Mouse (Mus musculus): ENCODE results near the gene Chst11. TPM values are rescaled to one million over a fixed set of nuclear protein-coding genes. Genes with fewer than 3 reads are reported as not detected.

Chst11 gene
- total RNA-seq, 2 experiments from 2014 or later = 29.9 to 33.3 TPM

DNA sequence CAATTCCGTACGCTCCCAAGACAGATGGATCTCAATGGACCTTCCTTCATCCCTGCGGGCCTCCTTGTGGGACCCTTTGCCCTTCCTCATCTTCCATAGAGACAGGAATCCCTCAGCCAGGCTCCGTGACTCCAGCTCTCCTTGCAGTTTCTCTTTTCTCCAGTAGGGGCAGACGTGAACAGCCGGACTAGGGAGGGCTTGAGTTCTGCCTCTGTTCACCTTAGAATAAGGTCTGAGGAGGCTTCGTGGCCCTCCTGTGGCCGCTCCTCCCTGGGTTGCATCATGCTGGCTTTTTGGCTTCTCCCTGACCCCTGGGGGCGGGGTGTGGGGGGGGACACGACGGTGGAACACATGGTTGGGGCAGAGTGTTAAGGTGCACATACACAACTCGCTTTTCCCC, 234.4 kb downstream of the Chst11 start:
- DNase-seq (ENCODE audit: low spot score in 2 of 2) = peak; percentile 34 to 54
- intact Hi-C loops (cut with DNase I) = no loop called here

DNA sequence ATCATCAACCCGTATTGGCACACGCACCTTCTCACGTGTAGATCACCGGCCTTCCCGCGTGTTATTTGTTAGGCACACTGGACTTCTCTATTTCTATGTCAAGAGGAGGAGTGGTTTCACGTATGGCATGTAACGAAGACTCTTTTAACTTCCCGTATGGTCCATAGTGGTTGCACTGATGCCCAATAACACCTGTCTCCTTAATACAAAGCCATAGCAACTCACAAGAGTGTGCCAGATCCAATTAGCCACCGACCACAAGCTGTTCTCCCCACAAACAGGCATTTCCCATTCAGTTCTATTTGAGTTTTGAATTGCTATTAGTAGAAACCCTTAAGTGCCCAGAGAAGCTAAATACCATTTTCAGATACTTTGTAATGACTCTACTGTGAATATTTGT, 234.9 kb downstream of the Chst11 start:
- DNase-seq (ENCODE audit: low spot score in 2 of 2) = no peak
- intact Hi-C loops (cut with DNase I) = no loop called here

DNA sequence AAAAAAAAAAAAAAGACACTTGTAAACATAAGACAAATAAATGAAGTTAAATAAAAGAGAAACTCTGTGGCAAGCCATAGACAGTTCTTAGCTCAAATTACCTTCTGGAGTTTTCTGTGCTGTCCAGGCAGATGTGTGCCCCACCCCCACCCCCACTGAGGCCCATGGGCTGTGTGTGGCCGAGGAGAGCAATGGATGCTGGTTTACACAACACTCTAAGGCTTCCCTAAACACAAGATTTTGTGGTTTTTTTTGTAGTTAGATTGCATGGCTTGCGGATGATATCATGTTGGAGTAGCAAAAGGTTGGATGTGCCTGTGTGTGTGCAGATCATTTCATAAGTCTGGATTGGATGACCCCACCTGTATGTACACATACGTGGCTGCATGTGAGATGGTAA, 235.5 kb downstream of the Chst11 start:
- intact Hi-C loops (cut with DNase I) = no loop called here
- DNase-seq (ENCODE audit: low spot score in 2 of 2) = no peak

DNA sequence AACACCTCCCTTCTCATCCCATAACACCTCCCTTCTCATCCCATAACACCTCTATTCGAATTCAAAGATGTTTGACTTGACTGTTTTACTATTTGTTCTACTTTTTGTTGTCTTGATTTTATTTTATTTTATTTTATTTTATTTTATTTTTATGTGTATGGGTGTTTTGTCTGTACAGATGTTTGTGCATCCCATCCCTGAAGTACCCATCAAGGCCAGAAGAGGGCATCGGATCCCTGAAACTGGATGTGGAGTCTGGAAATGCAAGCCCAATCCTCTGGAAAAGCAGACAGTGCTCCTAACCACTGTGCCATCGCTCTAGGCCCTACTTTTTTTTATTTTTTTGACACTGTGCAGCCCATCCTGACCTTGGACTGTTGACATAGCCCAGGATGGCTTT, 239.7 kb downstream of the Chst11 start:
- no peak for DNase-seq (ENCODE audit: low spot score in 2 of 2)

DNA sequence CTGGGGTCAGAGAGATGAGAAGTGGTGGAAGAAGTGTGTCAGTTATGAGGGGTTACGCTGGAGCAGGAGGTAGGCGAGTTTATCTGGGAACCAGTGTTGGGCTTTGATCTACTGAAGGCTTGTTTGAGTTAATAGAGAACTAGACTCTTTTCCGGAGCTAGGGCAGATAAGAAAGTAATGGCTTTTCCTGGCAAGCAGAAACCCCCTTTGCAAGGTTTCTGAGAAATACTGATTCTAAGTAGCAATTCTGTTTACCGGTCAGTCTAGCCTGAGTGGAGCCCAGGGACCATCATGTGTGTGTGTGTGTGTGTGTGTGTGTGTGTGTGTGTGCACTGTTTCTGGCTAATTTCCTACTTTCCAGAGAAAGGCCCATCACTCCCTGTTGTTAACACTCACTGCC, 243.3 kb downstream of the Chst11 start:
- intact Hi-C loops (cut with DNase I) = no loop called here

More for the DNA sequence above, 239.7 kb downstream of the Chst11 start:
- intact Hi-C loops (cut with DNase I) = no loop called here

DNA sequence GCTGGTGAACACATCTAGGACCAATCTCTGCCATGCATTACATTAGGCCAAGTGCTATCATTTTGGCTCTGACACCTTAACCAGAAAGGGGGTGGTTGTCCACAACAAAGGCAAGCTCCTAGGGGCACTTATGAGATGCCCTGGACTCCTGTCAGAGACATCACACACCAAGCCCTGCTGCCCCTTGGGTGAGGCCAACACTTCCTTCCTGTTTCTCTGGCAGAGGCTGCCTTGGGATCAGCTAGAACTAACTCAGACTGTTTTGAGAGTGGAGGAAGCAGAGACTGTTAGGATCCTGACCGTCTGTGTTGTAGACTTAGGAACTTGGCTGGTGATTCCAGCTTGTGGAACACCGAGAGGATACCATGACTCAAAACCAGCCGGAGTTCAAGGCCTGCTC, 248.7 kb downstream of the Chst11 start:
- DNase-seq (ENCODE audit: low spot score in 2 of 2) = no peak
- intact Hi-C loops (cut with DNase I) = no loop called here

More for the DNA sequence above, 243.3 kb downstream of the Chst11 start:
- no peak for DNase-seq (ENCODE audit: low spot score in 2 of 2)

DNA sequence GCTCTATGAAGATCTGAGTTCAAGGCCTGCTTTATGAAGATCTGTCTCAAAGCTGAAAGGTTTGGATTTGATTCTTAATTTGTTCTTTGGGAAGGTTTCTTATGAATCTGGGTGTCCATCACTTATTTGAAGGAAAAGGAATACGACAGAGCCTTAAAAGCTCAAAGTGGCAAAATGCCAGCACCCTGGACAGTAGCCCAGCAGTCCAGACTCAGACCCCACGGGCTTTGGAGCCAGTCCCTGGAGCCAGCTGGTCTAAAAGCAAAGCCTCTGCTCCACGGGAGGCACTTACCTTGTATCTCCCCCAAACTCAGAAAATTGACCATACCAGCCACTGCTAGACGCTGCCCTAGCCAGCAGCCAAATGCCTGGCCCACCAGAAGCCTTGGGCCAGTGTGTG, 249.1 kb downstream of the Chst11 start:
- no peak for DNase-seq (ENCODE audit: low spot score in 2 of 2)
- intact Hi-C loops (cut with DNase I) = no loop called here

DNA sequence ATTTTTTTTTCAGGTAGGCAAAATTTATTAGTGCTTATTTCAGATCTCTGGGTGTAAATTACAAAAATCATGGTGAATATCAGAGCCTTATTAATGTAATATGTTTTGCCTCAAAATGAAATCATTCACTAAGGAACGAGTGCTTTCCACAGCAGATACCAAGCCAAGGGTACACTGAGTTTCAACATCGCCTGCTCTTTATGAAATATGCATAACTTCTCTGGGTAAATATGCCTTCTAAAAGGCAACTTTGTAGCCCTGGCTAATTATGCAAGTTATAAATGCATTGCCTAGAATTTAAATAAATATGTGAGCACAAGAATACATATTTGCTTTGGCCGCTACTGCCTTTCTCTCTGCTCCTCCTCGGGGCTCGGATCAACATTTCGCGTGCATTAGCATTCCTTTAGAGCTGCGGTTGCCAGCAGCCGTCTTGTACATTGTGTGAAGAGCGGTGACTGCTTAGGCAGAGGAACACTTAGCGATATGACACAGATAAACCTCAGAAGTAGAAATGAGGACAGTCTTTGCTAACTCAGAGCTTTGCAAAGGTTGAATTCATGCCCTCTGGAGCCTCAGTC, 256.9 kb downstream of the Chst11 start:
- intact Hi-C loops (cut with DNase I) = no loop called here
- peak in 1 of 2 experiments; percentile 34 for DNase-seq (ENCODE audit: low spot score in 2 of 2)

DNA sequence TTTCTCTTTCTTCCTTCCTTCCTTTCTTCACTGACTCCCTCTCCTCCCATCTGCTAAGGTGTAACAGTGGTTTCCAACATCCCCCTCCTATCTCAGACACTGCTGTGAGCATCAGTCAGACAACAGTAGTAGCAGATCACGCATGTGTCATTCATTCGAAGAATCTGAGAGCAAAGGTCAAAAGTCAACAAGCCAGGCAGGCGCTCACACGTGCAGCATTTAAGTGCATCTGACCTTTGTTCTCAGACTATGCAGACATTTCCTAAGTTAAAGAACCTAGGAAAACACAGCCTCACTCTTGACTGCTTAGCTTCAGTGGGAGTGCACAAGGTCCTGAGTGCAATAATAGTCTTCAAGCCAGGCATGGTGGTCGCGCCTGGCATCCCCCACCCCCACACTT, 258.8 kb downstream of the Chst11 start:
- intact Hi-C loops (cut with DNase I) = no loop called here
- no peak for DNase-seq (ENCODE audit: low spot score in 2 of 2)

Other genes starting within 250 kb of the Chst11 start
- gene Nfyb, start 221.4 kb upstream of the Chst11 start, total RNA-seq (2021) = 10 to 100 TPM; 57.0 to 61.9 TPM
- 10 to 100 TPM; 43.0 to 50.9 TPM for gene Txnrd1, start 151.5 kb upstream of the Chst11 start, total RNA-seq (2021)
- 1 to 10 TPM; 1.5 to 3.0 TPM for gene Eid3, start 118.9 kb upstream of the Chst11 start, total RNA-seq (2021)